Mouse (Mus musculus) cortical plate, adult 2 months (tissue): ENCODE measurements at regions not wholly inside any gene's neighbourhood (a gene's known extent, or its start where the extent isn't known, plus 50 kb on each side); places are given as distances from the start of the nearest gene placed in this dataset.

ENCODE experiments used
- CTCF ChIP-seq: fragments of 200-500 bp; IDR thresholded peaks from 2 replicates; pipeline ENCODE4 v1.5.1; 2011; ENCODE audit warnings: mild to moderate bottlenecking, control low read depth, low read length; ENCODE audit not compliant: insufficient read depth; ENCODE audit errors: extremely low read depth
- POLR2A ChIP-seq: fragments of 200-500 bp; IDR thresholded peaks from 2 replicates; pipeline ENCODE4 v1.6.1; 2011; ENCODE audit warnings: mild to moderate bottlenecking, low read length, control low read depth; ENCODE audit not compliant: insufficient read depth; ENCODE audit errors: extremely low read depth

GRCm38 (mm10) chr4:50106557-50106956 lies 261.0 kb upstream of the Grin3a start:
- TF ChIP-seq CTCF, result no peak
- TF ChIP-seq POLR2A, result no peak
